Mouse (Mus musculus) erythroblast, embryonic 14.5 days (primary cell): ENCODE measurements around the gene Gm20509.

Experiments used
- GATA1 ChIP-seq: IDR thresholded peaks from 2 replicates; pipeline ENCODE4 v1.6.1; 2012; ENCODE audit warnings: low read length, inconsistent platforms, mixed read lengths
- TAL1 ChIP-seq: IDR thresholded peaks from 3 replicates; pipeline ENCODE4 v1.6.1; 2012; ENCODE audit warnings: low read length, inconsistent platforms, mixed read lengths

DNA sequence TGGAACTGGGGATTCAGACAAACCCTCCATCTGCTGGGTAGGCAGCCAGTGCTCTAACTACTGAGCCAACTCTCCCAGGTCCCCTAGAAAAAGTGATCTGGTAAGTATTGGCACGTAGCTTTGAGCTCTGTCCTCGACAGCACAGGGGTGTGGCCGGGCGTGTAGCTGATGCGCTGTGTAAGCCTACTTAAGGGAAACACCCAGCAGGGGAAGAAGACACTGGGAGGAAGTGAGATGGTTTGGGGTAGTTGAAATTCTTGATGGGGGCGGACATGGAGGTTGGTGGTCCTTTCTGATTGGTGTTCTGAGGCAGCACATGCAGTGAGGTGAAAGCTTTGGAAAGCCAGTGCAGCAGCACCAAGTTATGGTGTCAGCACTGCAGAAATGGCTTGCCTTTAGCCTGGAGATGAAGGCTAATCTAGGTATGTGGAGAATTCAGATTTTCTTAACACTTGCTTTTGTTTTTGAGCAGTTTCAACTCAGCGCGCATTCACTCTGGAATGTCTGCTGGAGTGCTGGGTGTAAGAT lies 22.8 kb downstream of the Gm20509 start:
- TF ChIP-seq TAL1 (no peak), GATA1 (no peak)
